24 mouse cellular contexts compared by ENCODE assay signal in the genomic region with DNA sequence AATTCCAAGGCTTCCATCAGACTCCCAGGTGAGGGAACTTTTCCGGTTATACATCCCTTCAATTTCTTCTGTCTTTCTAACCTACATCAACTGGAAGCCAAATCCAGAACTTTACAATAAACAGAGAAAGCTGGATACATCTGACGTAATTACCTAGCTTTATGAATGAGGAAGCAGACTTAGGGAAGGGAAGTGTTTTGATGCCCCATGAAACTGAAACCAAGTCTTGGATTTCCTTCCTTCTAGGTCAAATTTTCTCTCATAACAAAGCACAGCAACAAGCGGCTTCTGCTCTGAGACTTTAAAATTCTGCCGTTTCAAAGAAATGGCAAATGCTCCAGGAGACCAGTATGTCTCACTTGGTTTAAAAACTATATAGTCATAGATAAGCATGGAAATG. TPM values are rescaled to one million over a fixed set of nuclear protein-coding genes. Genes with fewer than 3 reads are reported as not detected.
A peak's percentile ranks its signal among the peaks of the same experiment; 100 is the strongest.
DNase-seq lines count a peak whose midpoint lies in the region; ATAC-seq and TF ChIP-seq lines count a peak whose summit lies in the region.
"Had no signal": no experiment of that assay in that cellular context is flagged by ENCODE, and none has a peak within 500 bp of the region (broad histone marks: within the 10 kb centered on the region; RNA-seq: fewer than 3 reads in every experiment).

No protein-coding gene starts in this region.

- no peaks in the 10 kb centered on the region for H3K36me3 ChIP-seq in liver, embryonic 16.5 days (ENCODE audit: control insufficient read depth, insufficient read depth)
- H3K36me3 ChIP-seq in liver, embryonic 11.5 days (ENCODE audit: control insufficient read depth, insufficient read depth, low read length) = no peaks in the 10 kb centered on the region
- no peaks in the 10 kb centered on the region for H3K36me3 ChIP-seq in macrophage (ENCODE audit: inconsistent target)
- no peaks in the 10 kb centered on the region for H3K36me3 ChIP-seq in splenic B cell, adult 2 months (ENCODE audit: control insufficient read depth, insufficient read depth, low read length, poor library complexity, severe bottlenecking)
- no peaks in the 10 kb centered on the region for H3K36me3 ChIP-seq in kidney, embryonic 15.5 days
- H3K36me3 ChIP-seq: forebrain, embryonic 10.5 days; G1E; heart, embryonic 12.5 days; limb, embryonic 15.5 days; lung, embryonic 15.5 days; midbrain, embryonic 12.5 days; stomach, embryonic 15.5 days had no signal

- H3K9ac ChIP-seq in liver, embryonic 16.5 days (ENCODE audit: low read depth, low read length) = no peak overlapping the region
- H3K9ac ChIP-seq in liver, embryonic 11.5 days (ENCODE audit: low read depth, low read length) = no peak overlapping the region
- no peak overlapping the region for H3K9ac ChIP-seq in kidney, embryonic 15.5 days
- H3K9ac ChIP-seq: heart, embryonic 12.5 days; limb, embryonic 15.5 days; lung, embryonic 15.5 days; midbrain, embryonic 12.5 days; stomach, embryonic 15.5 days had no signal

- peak overlapping the region; percentile 13; the same call in 1 of the 2 replicates for H3K4me2 ChIP-seq in liver, embryonic 16.5 days (ENCODE audit: low read depth, low read length)
- no peak overlapping the region for H3K4me2 ChIP-seq in liver, embryonic 11.5 days
- no peak overlapping the region for H3K4me2 ChIP-seq in kidney, embryonic 15.5 days
- H3K4me2 ChIP-seq: heart, embryonic 12.5 days; limb, embryonic 15.5 days; lung, embryonic 15.5 days; midbrain, embryonic 12.5 days; stomach, embryonic 15.5 days had no signal

- DNase-seq in liver, embryonic 11.5 days (ENCODE audit: low spot score) = no peak
- DNase-seq in splenic B cell, adult 2 months (ENCODE audit: low read depth, low spot score) = peak; percentile 77
- DNase-seq in adrenal gland, postnatal 4 days (ENCODE audit: low spot score in 2 of 2) = no peak
- DNase-seq: adrenal gland, adult 8-10 months; cerebellum, adult 11 months; gastrocnemius, postnatal 14 days; heart, adult 18-20 months; heart, postnatal 10 days; right cerebral cortex, postnatal 14 days; thymus, adult 18-20 months had no signal

- TF ChIP-seq POLR2A in bone marrow, adult 2 months (IDR thresholded peaks at IDR 0.05; ENCODE audit: borderline replicate concordance, control insufficient read depth, low read depth, low read length) = no peak

- H3K27me3 ChIP-seq in liver, embryonic 16.5 days (ENCODE audit: control insufficient read depth, insufficient read depth, low read depth, low read length) = no peaks in the 10 kb centered on the region
- H3K27me3 ChIP-seq in liver, embryonic 11.5 days (replicated peaks; ENCODE audit: control insufficient read depth, insufficient read depth, low read length) = no peaks in the 10 kb centered on the region
- no peaks in the 10 kb centered on the region for H3K27me3 ChIP-seq in splenic B cell, adult 2 months (ENCODE audit: control insufficient read depth, insufficient read depth, low read length, poor library complexity, severe bottlenecking)
- no peaks in the 10 kb centered on the region for H3K27me3 ChIP-seq in kidney, embryonic 15.5 days
- H3K27me3 ChIP-seq: heart, embryonic 12.5 days; limb, embryonic 15.5 days; lung, embryonic 15.5 days; midbrain, embryonic 12.5 days; stomach, embryonic 15.5 days had no signal

- peak overlapping the region; percentile 44; the same call in 1 of the 2 replicates for H3K27ac ChIP-seq in liver, embryonic 16.5 days (ENCODE audit: low read length)
- H3K27ac ChIP-seq in liver, embryonic 11.5 days (ENCODE audit: low read depth, low read length) = no peak overlapping the region
- H3K27ac ChIP-seq in bone marrow, adult 2 months (ENCODE audit: control insufficient read depth, insufficient read depth, low read depth, low read length, poor library complexity) = peak overlapping the region; percentile 83; the same call in 1 of the 2 replicates
- H3K27ac ChIP-seq in macrophage = peak overlapping the region; percentile 91
- no peak overlapping the region for H3K27ac ChIP-seq in kidney, embryonic 15.5 days
- H3K27ac ChIP-seq: forebrain, embryonic 10.5 days; limb, embryonic 15.5 days; lung, embryonic 15.5 days; midbrain, embryonic 12.5 days; stomach, embryonic 15.5 days had no signal

- H3K4me1 ChIP-seq in liver, embryonic 16.5 days (ENCODE audit: control insufficient read depth, low read depth, low read length) = no peaks in the 10 kb centered on the region
- no peaks in the 10 kb centered on the region for H3K4me1 ChIP-seq in liver, embryonic 11.5 days (replicated peaks; ENCODE audit: control insufficient read depth, insufficient read depth, low read length)
- H3K4me1 ChIP-seq in bone marrow, adult 2 months (ENCODE audit: control insufficient read depth, insufficient read depth, low read length) = peaks cover 2% of the 10 kb centered on the region; the same call in 1 of the 2 replicates
- H3K4me1 ChIP-seq in kidney, embryonic 15.5 days = no peaks in the 10 kb centered on the region
- H3K4me1 ChIP-seq: forebrain, embryonic 10.5 days; heart, embryonic 12.5 days; limb, embryonic 15.5 days; lung, embryonic 15.5 days; midbrain, embryonic 12.5 days; stomach, embryonic 15.5 days had no signal

- H3K4me3 ChIP-seq in liver, embryonic 16.5 days (ENCODE audit: low read depth, low read length) = no peak overlapping the region
- H3K4me3 ChIP-seq in liver, embryonic 11.5 days (ENCODE audit: low read depth, low read length) = no peak overlapping the region
- H3K4me3 ChIP-seq in bone marrow, adult 2 months (replicated peaks; ENCODE audit: control insufficient read depth, low read depth, low read length) = no peak overlapping the region
- H3K4me3 ChIP-seq in macrophage (ENCODE audit: inconsistent target) = no peak overlapping the region
- H3K4me3 ChIP-seq in kidney, embryonic 15.5 days (replicated peaks) = no peak overlapping the region
- H3K4me3 ChIP-seq: forebrain, embryonic 10.5 days; heart, embryonic 12.5 days; limb, embryonic 15.5 days; lung, embryonic 15.5 days; midbrain, embryonic 12.5 days; stomach, embryonic 15.5 days had no signal

- no peak for TF ChIP-seq CTCF in bone marrow, adult 2 months (IDR thresholded peaks at IDR 0.05; ENCODE audit: control insufficient read depth, insufficient read depth, low read length)

- H3K9me3 ChIP-seq in liver, embryonic 16.5 days (replicated peaks; ENCODE audit: control insufficient read depth, low read length) = no peaks in the 10 kb centered on the region
- peaks cover 2% of the 10 kb centered on the region; the same call in 1 of the 2 replicates for H3K9me3 ChIP-seq in liver, embryonic 11.5 days (ENCODE audit: control insufficient read depth, low read length)
- H3K9me3 ChIP-seq in kidney, embryonic 15.5 days (replicated peaks) = no peaks in the 10 kb centered on the region
- H3K9me3 ChIP-seq: limb, embryonic 15.5 days; lung, embryonic 15.5 days; midbrain, embryonic 12.5 days; stomach, embryonic 15.5 days had no signal

- ATAC-seq in liver, embryonic 16.5 days (ENCODE audit: low read depth) = no peak
- ATAC-seq in liver, embryonic 11.5 days (replicated peaks; ENCODE audit: low FRiP score) = no peak
- ATAC-seq in kidney, embryonic 15.5 days (replicated peaks; ENCODE audit: low FRiP score) = no peak
- ATAC-seq: forebrain, embryonic 16.5 days; intestine, postnatal 0 days had no signal

- 42% methylated on average over 4 of the region's 4 CpGs for WGBS in liver, embryonic 16.5 days (ENCODE audit: insufficient replicate concordance)
- WGBS in liver, embryonic 11.5 days = 73% methylated on average over 4 of the region's 4 CpGs
- 25% methylated on average over 4 of the region's 4 CpGs for WGBS in bone marrow, adult 2 months
- WGBS in macrophage (ENCODE audit: missing documents) = 25% methylated on average over 4 of the region's 4 CpGs
- WGBS in kidney, embryonic 15.5 days = 84% methylated on average over 4 of the region's 4 CpGs

- no peaks in the 10 kb centered on the region for H3K79me2 ChIP-seq in macrophage (ENCODE audit: inconsistent target)

RNA-seq across cellular contexts. Expression of a gene that starts 12.4 kb away (rescaled TPM):
- 4.1 and 4.3 TPM in 2 replicates for polyA plus RNA-seq in liver, embryonic 16.5 days (2015; fragmentation: Nextera tagmentation; extraction: Ambion mirVana)
- polyA plus RNA-seq in liver, embryonic 11.5 days (2014; fragmentation: Nextera tagmentation; extraction: Ambion mirVana) = 1.5 and 2.4 TPM in 2 replicates
- 10.4 and 24.3 TPM in 2 replicates for polyA plus RNA-seq in bone marrow, adult 2 months (2011; ENCODE audit: insufficient read depth, insufficient read length, low replicate concordance, missing spikeins)
- 10 to 100 TPM in 18 of 26 experiments, 1 to 10 TPM in 8; 2.8 to 51.5 (median 15.7) TPM for total RNA-seq in macrophage (2018; cell fraction: chromatin; rRNA removed)
- total RNA-seq in macrophage (2018; cell fraction: cytosol; rRNA removed) = 100 to 1,000 TPM; 164 to 540 (median 249) TPM
- 100 to 1,000 TPM in 12 of 26 experiments, 10 to 100 TPM in 14; 45.3 to 292 (median 97.1) TPM for total RNA-seq in macrophage (2018; cell fraction: nucleus; rRNA removed)
- 192 to 337 TPM (median 269 TPM) in 3 replicates for polyA plus RNA-seq in macrophage (2018)
- polyA plus RNA-seq in kidney, embryonic 15.5 days (2015; fragmentation: Nextera tagmentation; extraction: Ambion mirVana) = 1.2 and 1.3 TPM in 2 replicates
- total RNA-seq in adrenal gland, postnatal 4 days (2021) = 1 to 10 TPM; 1.8 to 2.1 TPM
- total RNA-seq: gastrocnemius, postnatal 14 days; heart, postnatal 10 days; left cerebral cortex, postnatal 36 days had no signal

RNA-seq across cellular contexts. Expression of a gene that starts 30.0 kb away (rescaled TPM):
- polyA plus RNA-seq in liver, embryonic 16.5 days (2015; fragmentation: Nextera tagmentation; extraction: Ambion mirVana) = 6.1 and 6.7 TPM in 2 replicates
- polyA plus RNA-seq in liver, embryonic 11.5 days (2014; fragmentation: Nextera tagmentation; extraction: Ambion mirVana) = 1.8 and 2.0 TPM in 2 replicates
- polyA plus RNA-seq in bone marrow, adult 2 months (2011; ENCODE audit: insufficient read depth, insufficient read length, low replicate concordance, missing spikeins) = 23.0 and 75.4 TPM in 2 replicates
- total RNA-seq in macrophage (2018; cell fraction: chromatin; rRNA removed) = 1,000 to 10,000 TPM in 14 of 26 experiments, 100 to 1,000 TPM in 12; 552 to 2,008 (median 1,011) TPM
- 100 to 1,000 TPM; 224 to 730 (median 474) TPM for total RNA-seq in macrophage (2018; cell fraction: cytosol; rRNA removed)
- 1,000 to 10,000 TPM in 21 of 26 experiments, 100 to 1,000 TPM in 5; 780 to 1,818 (median 1,207) TPM for total RNA-seq in macrophage (2018; cell fraction: nucleus; rRNA removed)
- 372 to 843 TPM (median 791 TPM) in 3 replicates for polyA plus RNA-seq in macrophage (2018)
- 1.8 and 2.8 TPM in 2 replicates for polyA plus RNA-seq in kidney, embryonic 15.5 days (2015; fragmentation: Nextera tagmentation; extraction: Ambion mirVana)
- 10 to 100 TPM in 1 of 2 experiments, 1 to 10 TPM in 1; 7.0 to 11.3 TPM for total RNA-seq in adrenal gland, postnatal 4 days (2021)
- polyA plus RNA-seq: forebrain, embryonic 10.5 days had no signal

RNA-seq across cellular contexts. Expression of a gene that starts 58.4 kb away (rescaled TPM):
- 28.6 and 30.3 TPM in 2 replicates for polyA plus RNA-seq in liver, embryonic 16.5 days (2015; fragmentation: Nextera tagmentation; extraction: Ambion mirVana)
- polyA plus RNA-seq in liver, embryonic 11.5 days (2014; fragmentation: Nextera tagmentation; extraction: Ambion mirVana) = 28.7 and 29.8 TPM in 2 replicates
- 18.2 and 56.7 TPM in 2 replicates for polyA plus RNA-seq in bone marrow, adult 2 months (2011; ENCODE audit: insufficient read depth, insufficient read length, low replicate concordance, missing spikeins)
- total RNA-seq in macrophage (2018; cell fraction: chromatin; rRNA removed) = 100 to 1,000 TPM in 2 of 26 experiments, 10 to 100 TPM in 24; 11.2 to 126 (median 31.3) TPM
- total RNA-seq in macrophage (2018; cell fraction: cytosol; rRNA removed) = 1,000 to 10,000 TPM in 1 of 26 experiments, 100 to 1,000 TPM in 25; 241 to 1,033 (median 488) TPM
- 100 to 1,000 TPM in 22 of 26 experiments, 10 to 100 TPM in 4; 68.5 to 379 (median 158) TPM for total RNA-seq in macrophage (2018; cell fraction: nucleus; rRNA removed)
- polyA plus RNA-seq in macrophage (2018) = 921 to 1,206 TPM (median 1,155 TPM) in 3 replicates
- polyA plus RNA-seq in kidney, embryonic 15.5 days (2015; fragmentation: Nextera tagmentation; extraction: Ambion mirVana) = 7.8 and 10.5 TPM in 2 replicates
- total RNA-seq in adrenal gland, postnatal 4 days (2021) = 10 to 100 TPM; 13.8 to 15.7 TPM

Comparison
In these comparisons a context has a peak if more than half of its experiments do, and no peak if none do; other contexts are left out.
1. H3K27ac ChIP-seq: peak in liver, embryonic 16.5 days (single experiment), bone marrow, adult 2 months (single experiment) and macrophage (single experiment); none in liver, embryonic 11.5 days (single experiment) and kidney, embryonic 15.5 days (single experiment).
2. RNA of a gene that starts 58.4 kb away (polyA plus RNA-seq): 921 to 1,206 TPM in macrophage; 18.2 to 56.7 TPM in bone marrow, adult 2 months, 28.6 to 30.3 TPM in liver, embryonic 16.5 days, 28.7 to 29.8 TPM in liver, embryonic 11.5 days and 7.8 to 10.5 TPM in kidney, embryonic 15.5 days; every median in the first group is over 10 times any median in the second.